Mouse (Mus musculus): ENCODE data around the gene Tekt2. TPM values are rescaled to one million over a fixed set of nuclear protein-coding genes. Genes with fewer than 3 reads are reported as not detected.
A peak's percentile ranks its signal among the peaks of the same experiment; 100 is the strongest.

Tekt2 gene
- polyA plus RNA-seq (2015; fragmentation: Nextera tagmentation; extraction: Ambion mirVana) = 14.6 and 15.7 TPM in 2 replicates

DNA sequence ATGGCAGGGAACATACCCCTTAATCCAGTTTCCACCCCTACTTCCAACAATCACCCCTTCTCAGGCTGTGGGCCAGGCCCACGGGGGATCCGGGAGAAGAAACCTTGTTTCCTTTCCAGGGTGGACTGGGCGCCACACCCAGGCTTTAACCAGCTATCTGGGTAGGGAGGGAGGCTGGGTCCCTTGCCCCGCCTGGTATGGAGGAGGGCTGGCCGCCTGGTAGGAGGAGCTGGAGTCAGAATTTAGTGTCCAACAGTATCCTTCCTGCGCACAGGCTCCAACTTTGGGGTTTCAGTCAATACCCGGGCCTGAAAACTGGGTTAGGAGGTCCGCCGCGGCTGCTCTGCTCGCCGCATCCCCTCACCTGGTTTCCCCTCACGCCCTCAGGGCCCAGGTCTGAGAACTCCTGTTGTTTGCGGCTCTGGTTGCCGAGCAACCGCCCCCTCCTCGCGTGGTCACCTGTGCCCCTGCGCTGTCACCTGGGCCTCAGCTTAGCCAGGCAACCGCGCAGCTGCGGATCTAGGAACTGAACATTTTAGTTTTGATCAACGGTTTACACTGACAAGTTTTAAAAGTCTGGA lies at the start of gene Tekt2:
TSS of gene Tekt2 (minus strand) at position 408 of the 581 bp plus-strand sequence.
- no peak within 1 kb of the TSS; the same call in 1 of the 2 replicates for H3K4me3 ChIP-seq (ENCODE audit: low read depth, low read length)
- H3K9ac ChIP-seq (replicated peaks; ENCODE audit: low read depth) = peak within 1 kb of the TSS; percentile 32
- H3K4me1 ChIP-seq (ENCODE audit: insufficient read depth, low read depth, low read length) = 0 out of 2 replicates have a peak, but pooled peaks cover 6% of the 10 kb centered on the region
- H3K36me3 ChIP-seq (ENCODE audit: insufficient read depth, low read length) = no peaks in the 10 kb centered on the region
- TF ChIP-seq EP300 (IDR thresholded peaks at IDR 0.05) = no peak
- no peak for TF ChIP-seq CTCF (IDR thresholded peaks at IDR 0.05)
- ATAC-seq (peak; percentile 29; the same call in 1 of the 2 replicates), DNase-seq (ENCODE audit: low spot score) (no peak)
- no peaks in the 10 kb centered on the region for H3K27me3 ChIP-seq (replicated peaks; ENCODE audit: insufficient read depth, low read length)
- peak within 1 kb of the TSS; percentile 34 for H3K4me2 ChIP-seq (replicated peaks; ENCODE audit: low read depth, low read length)
- H3K9me3 ChIP-seq (ENCODE audit: low read length) = no peaks in the 10 kb centered on the region
- no peak within 1 kb of the TSS for H3K27ac ChIP-seq (ENCODE audit: low read length)
- 14% methylated on average over 23 of the region's 23 CpGs for WGBS

DNA sequence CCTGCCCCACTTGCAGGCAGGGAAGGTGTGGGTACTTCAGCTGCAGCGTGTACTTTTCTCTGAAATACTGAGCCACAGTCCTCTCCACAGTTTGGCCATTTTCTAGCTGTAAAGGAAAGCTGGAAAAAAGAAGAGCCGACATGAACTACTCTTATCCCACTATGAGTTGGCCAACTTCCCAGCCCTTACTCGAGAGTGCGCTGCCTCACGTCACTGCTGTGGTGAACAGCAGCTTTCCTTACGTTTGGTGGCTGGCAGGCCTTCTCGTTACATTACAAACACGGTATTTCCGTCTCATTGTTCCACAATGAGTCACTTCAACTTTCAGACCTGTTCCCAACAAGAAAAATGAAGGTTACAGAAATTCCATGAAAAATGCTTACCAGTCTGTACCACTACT lies 46.0 kb upstream of the Tekt2 start:
- no peaks in the 10 kb centered on the region for H3K9me3 ChIP-seq (ENCODE audit: low read length)
- ATAC-seq (peak; percentile 85), DNase-seq (ENCODE audit: low spot score) (peak; percentile 85)
- peak overlapping the region; percentile 16; the same call in 1 of the 2 replicates for H3K27ac ChIP-seq (ENCODE audit: low read length)
- no peak overlapping the region for H3K9ac ChIP-seq (replicated peaks; ENCODE audit: low read depth)
- 43% methylated on average over 9 of the region's 9 CpGs for WGBS
- no peaks in the 10 kb centered on the region; the same call in 1 of the 2 replicates for H3K36me3 ChIP-seq (ENCODE audit: insufficient read depth, low read length)
- H3K27me3 ChIP-seq (replicated peaks; ENCODE audit: insufficient read depth, low read length) = no peaks in the 10 kb centered on the region
- 0 out of 2 replicates have a peak, but pooled peaks have one; percentile 19 for TF ChIP-seq CTCF (IDR thresholded peaks at IDR 0.05)
- TF ChIP-seq EP300 (IDR thresholded peaks at IDR 0.05) = 0 out of 2 replicates have a peak, but pooled peaks have one; percentile 29
- H3K4me3 ChIP-seq (ENCODE audit: low read depth, low read length) = no peak overlapping the region
- H3K4me1 ChIP-seq (ENCODE audit: insufficient read depth, low read depth, low read length) = no peaks in the 10 kb centered on the region
- H3K4me2 ChIP-seq (replicated peaks; ENCODE audit: low read depth, low read length) = no peak overlapping the region; the same call in 1 of the 2 replicates

GRCm38 (mm10) chr4:126360069-126360468 lies 34.6 kb upstream of the Tekt2 start:
- ATAC-seq (no peak), DNase-seq (ENCODE audit: low spot score) (no peak)
- WGBS = 96% methylated on average over 1 of the region's 1 CpGs
- TF ChIP-seq CTCF (IDR thresholded peaks at IDR 0.05) (no peak), EP300 (IDR thresholded peaks at IDR 0.05) (no peak)
- no peak overlapping the region for H3K9ac ChIP-seq (replicated peaks; ENCODE audit: low read depth)
- H3K36me3 ChIP-seq (ENCODE audit: insufficient read depth, low read length) = peaks cover 20% of the 10 kb centered on the region; the same call in 1 of the 2 replicates
- no peaks in the 10 kb centered on the region for H3K9me3 ChIP-seq (ENCODE audit: low read length)
- no peak overlapping the region for H3K4me3 ChIP-seq (ENCODE audit: low read depth, low read length)
- H3K27ac ChIP-seq (ENCODE audit: low read length) = no peak overlapping the region
- H3K4me1 ChIP-seq (ENCODE audit: insufficient read depth, low read depth, low read length) = no peaks in the 10 kb centered on the region
- H3K27me3 ChIP-seq (replicated peaks; ENCODE audit: insufficient read depth, low read length) = no peaks in the 10 kb centered on the region
- H3K4me2 ChIP-seq (replicated peaks; ENCODE audit: low read depth, low read length) = no peak overlapping the region

DNA sequence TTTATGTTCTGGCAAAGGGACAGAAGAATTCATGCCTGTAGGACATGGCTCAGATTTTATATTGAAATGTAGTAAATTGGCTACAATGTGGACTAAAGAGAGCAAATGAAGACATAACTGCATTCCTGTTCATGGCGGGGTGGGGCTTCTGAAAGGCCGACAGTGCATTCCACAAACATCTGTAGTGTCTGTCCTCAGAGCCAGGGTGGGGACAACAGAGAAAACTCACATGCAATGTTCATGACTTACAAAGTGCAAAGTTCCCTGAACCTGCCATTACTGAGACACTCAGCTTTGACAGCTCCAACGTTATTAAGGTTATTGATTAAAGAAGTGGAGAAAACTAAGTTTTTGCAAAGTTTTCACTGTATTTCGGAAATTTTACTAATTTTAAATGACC lies 18.0 kb upstream of the Tekt2 start:
- H3K4me1 ChIP-seq (ENCODE audit: insufficient read depth, low read depth, low read length) = no peaks in the 10 kb centered on the region
- no peak for TF ChIP-seq EP300 (IDR thresholded peaks at IDR 0.05)
- TF ChIP-seq CTCF (IDR thresholded peaks at IDR 0.05) = no peak
- H3K4me3 ChIP-seq (ENCODE audit: low read depth, low read length) = no peak overlapping the region
- no peaks in the 10 kb centered on the region for H3K27me3 ChIP-seq (replicated peaks; ENCODE audit: insufficient read depth, low read length)
- 48% methylated on average over 4 of the region's 4 CpGs for WGBS
- no peak for ATAC-seq
- H3K27ac ChIP-seq (ENCODE audit: low read length) = no peak overlapping the region
- H3K4me2 ChIP-seq (replicated peaks; ENCODE audit: low read depth, low read length) = no peak overlapping the region
- no peaks in the 10 kb centered on the region for H3K9me3 ChIP-seq (ENCODE audit: low read length)
- H3K9ac ChIP-seq (replicated peaks; ENCODE audit: low read depth) = no peak overlapping the region
- peaks cover 7% of the 10 kb centered on the region; the same call in 1 of the 2 replicates for H3K36me3 ChIP-seq (ENCODE audit: insufficient read depth, low read length)
- DNase-seq (ENCODE audit: low spot score) = no peak

GRCm38 (mm10) chr4:126339461-126339860 lies 14.0 kb upstream of the Tekt2 start:
- TF ChIP-seq EP300 (IDR thresholded peaks at IDR 0.05) = no peak
- no peak for TF ChIP-seq CTCF (IDR thresholded peaks at IDR 0.05)
- Histone ChIP-seq H3K4me1 (ENCODE audit: insufficient read depth, low read depth, low read length) (no peaks in the 10 kb centered on the region), H3K36me3 (ENCODE audit: insufficient read depth, low read length) (no peaks in the 10 kb centered on the region), H3K27ac (ENCODE audit: low read length) (no peak overlapping the region), H3K4me2 (replicated peaks; ENCODE audit: low read depth, low read length) (no peak overlapping the region), H3K4me3 (ENCODE audit: low read depth, low read length) (no peak overlapping the region), H3K27me3 (replicated peaks; ENCODE audit: insufficient read depth, low read length) (no peaks in the 10 kb centered on the region), H3K9ac (replicated peaks; ENCODE audit: low read depth) (no peak overlapping the region), H3K9me3 (ENCODE audit: low read length) (no peaks in the 10 kb centered on the region)
- DNase-seq (ENCODE audit: low spot score) = no peak
- no peak for ATAC-seq
- 54% methylated on average over 4 of the region's 4 CpGs for WGBS

GRCm38 (mm10) chr4:126332358-126332757 lies 6.9 kb upstream of the Tekt2 start:
- H3K4me1 ChIP-seq (ENCODE audit: insufficient read depth, low read depth, low read length) = no peaks in the 10 kb centered on the region

More at GRCm38 (mm10) chr4:126332358-126332757, 6.9 kb upstream of the Tekt2 start:
- ATAC-seq (no peak), DNase-seq (ENCODE audit: low spot score) (no peak)
- H3K9ac ChIP-seq (replicated peaks; ENCODE audit: low read depth) = no peak overlapping the region
- H3K27me3 ChIP-seq (replicated peaks; ENCODE audit: insufficient read depth, low read length) = no peaks in the 10 kb centered on the region
- H3K27ac ChIP-seq (ENCODE audit: low read length) = no peak overlapping the region
- 39% methylated on average over 3 of the region's 3 CpGs for WGBS
- no peak overlapping the region for H3K4me3 ChIP-seq (ENCODE audit: low read depth, low read length)
- no peaks in the 10 kb centered on the region for H3K36me3 ChIP-seq (ENCODE audit: insufficient read depth, low read length)
- H3K9me3 ChIP-seq (ENCODE audit: low read length) = no peaks in the 10 kb centered on the region
- H3K4me2 ChIP-seq (replicated peaks; ENCODE audit: low read depth, low read length) = no peak overlapping the region
- TF ChIP-seq CTCF (IDR thresholded peaks at IDR 0.05) = peak; percentile 46
- no peak for TF ChIP-seq EP300 (IDR thresholded peaks at IDR 0.05)
